Mouse (Mus musculus) layer of hippocampus, adult 9-10 months (tissue): ENCODE measurements around the gene Cdc14a.
A peak's percentile ranks its signal among the peaks of the same experiment; 100 is the strongest.
"Not testable (repeated sequence)": the region's sequence is repeated elsewhere in the genome, so short reads cannot be mapped to it uniquely, and the experiment has no call there.

Source experiments
- DNase-seq: peaks from one replicate; pipeline ENCODE4 v3.0.0; 2022; ENCODE audit warnings: low spot score

Gene Cdc14a

DNA sequence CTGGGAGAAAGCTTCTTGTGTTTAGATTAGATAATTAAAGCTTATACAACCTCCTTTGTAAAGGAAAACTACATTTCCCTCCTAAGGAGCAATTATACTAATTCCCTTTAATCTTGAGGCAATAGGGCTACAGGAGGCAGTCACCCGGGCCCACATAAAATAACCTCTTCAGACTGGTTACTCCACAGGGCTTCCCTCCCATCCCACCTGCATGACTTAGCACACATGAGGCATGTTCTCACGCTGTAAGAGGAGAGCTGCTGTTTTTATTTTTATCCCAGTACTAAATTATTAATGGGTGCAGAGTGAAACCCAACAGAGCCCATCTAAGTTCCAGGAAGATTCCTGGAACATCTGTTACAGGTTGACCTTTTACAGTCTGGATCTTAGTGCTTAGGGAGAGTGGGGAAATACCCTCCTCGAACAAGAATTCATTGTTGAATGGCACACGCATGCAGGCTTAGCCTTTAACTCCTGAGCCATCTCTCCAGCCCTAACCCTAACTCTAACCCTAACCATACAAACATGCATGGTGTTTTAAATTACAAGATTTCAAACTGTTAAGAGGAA, 54.9 kb downstream of the Cdc14a start:
- no peak for DNase-seq

DNA sequence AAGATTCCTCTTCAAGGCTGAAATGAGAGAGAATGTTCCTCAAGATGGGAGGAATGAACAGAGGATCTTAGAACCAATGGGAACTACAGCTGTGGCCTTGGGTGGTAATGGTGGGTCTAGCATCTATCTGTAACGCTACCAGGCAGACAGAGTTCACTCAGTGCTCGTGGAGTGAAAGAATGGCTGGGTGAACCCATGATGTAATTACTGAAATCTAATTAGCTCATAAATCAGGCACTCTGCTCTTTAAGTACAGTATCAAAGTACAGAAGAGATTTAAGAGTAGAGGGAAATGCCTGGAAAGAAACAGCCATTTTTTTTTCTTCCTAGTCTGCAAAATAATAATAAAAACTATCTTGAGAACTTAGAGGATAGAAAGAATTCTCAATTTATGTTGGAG, 57.7 kb downstream of the Cdc14a start:
- no peak for DNase-seq

DNA sequence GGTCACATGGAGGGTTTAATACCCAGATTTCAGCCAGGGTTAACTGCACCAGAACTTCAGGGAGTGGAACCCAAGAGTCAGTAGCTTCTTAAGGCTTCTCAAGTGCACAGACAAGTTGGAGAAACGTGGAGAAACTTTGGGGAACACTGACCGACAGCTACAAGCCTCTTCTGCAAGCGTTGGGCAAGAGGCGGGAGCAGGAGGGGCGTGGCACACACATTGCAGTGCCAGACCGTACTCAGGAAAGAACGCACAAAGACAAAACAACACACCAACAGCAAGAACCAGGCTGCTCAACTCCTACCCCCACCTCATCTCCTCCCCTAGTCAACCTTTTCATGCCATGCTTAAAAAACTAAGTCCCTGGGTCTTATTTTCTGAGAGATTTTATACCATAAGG, 61.9 kb downstream of the Cdc14a start:
- DNase-seq = no peak

DNA sequence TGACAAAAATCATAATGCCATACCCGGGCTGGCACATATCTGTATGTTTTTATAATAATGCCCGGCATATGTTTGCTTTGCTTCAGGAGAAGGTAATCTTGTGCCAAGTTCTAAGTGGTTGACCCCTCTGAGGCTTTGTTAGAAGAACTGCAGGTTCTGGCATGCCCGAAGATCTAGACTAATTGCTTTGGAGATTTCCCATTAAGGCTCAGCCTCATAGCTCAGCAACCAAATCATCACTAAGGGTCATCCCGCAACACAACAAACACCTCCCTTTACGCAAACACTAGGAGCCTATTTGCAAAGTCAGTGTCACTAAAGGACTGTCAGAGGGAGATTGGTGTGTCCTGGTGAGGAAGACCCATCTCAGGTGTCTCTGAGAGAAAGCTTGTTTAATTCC, 62.7 kb downstream of the Cdc14a start:
- no peak for DNase-seq

DNA sequence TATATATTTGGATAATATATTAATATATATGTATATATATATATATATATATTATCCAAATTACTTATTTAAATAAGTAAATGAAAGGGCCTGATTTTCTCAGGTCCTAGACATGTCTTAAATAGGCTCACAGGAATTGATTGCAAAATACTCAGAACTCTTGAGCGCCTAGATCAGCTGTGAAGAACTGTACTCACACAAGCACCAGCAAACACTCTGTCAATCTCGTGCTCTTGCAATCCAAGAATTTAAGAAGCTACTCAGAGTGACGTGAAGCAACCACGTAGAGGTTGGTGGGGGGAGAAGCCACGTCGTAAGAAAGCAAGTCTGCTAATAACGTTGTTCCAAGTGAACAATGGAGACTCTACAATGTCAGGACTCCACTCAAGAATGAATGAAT, 66.0 kb downstream of the Cdc14a start:
- DNase-seq = no peak

DNA sequence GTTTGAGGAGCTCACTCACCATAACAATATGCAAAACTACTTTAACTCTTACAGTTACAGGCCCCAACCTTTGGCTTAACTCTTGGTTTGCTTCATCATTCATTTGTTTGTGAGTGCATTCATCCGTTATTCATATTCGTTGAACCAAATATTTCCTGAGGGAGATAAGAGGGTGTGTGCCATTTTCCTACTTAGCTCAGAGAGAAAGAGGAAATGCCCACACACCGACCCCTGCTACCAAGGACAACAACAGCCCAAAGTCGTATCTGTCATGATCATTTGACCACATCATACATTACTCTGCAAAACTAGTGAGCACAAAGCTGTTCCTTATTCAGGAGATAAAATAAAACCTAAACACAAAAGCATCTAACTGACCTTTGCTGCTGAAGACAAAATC, 66.7 kb downstream of the Cdc14a start:
- no peak for DNase-seq

DNA sequence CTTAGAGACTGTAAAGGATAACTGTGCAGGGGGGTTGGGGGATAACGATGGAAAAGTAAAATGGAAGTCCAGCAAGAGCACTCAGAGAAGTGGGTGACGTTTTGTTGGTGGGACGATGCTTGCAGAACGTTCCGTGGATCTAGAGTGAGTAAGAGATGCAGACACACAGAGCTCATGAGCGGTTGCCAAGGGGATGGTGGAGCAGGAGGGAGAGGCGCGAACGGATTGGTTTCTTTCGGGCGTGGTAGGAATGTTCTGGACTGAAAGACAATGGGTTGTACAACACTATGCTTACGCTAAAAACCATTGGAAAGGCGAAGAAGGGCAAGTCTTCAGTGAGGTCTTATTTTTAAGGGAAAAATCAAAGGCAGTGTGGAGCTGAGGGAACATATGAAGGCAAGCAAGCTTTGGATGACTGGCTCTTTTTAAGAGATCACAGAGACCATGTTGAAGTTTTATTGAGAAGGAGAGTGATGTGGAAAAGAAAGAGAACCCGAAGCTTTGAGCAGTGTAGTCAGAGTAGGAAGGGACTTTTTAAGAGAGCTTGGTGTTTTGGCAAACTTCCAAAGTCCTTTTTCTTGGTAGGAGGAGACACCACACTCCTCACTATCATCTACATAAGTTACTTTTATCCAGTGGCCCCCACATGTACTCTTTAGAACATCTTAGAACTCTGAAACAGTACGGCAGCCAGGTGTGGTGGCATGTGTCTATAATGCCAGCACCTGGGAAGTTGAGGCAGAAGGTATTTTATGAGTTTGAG, 68.6 kb downstream of the Cdc14a start:
- no peak for DNase-seq

DNA sequence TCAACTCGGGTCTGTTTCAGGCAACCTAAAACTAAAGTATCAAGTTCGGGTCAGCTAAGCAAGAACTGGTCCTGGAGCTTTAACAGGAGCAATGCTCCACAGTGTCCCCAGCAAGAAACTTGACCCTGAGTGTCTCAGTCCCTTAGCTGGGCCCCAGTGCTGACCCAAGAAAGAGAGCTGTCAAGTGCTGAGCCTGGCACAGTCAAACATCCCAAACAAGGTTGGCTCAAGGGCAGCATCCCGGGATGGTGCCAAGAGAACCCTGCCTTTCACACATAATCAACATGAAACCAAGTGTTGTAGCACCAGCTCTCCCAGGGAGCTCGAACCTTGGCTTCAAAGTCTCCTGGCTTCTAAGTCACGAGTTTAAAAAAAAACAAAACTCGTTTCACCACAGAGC, 71.3 kb downstream of the Cdc14a start:
- DNase-seq = no peak

DNA sequence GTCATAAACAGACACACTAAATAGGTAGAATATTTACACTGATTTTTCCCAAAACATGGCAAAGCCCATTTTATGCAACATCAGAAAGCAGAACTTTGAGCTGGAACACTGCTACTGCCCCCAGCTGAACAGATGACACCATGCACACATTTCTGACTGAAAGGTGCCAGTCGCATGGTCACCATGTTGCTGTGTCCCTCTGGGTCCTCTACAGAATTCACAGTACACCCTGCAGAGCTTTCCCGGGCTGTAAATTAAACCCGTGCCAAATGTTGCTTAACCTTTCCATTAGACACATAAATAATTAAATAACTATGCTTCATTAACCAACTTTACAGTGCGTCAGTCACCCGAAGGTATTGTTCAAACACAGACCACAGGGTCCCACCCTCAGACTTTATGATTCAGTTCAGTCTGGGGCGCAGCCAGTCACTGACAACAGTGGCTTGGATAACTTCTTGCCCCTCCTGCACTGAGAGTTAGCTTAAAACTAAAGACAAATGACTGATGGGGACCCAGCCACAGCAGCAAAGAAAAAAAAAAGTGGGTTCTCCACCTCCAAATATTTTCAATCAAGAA, 73.4 kb downstream of the Cdc14a start:
- no peak for DNase-seq

DNA sequence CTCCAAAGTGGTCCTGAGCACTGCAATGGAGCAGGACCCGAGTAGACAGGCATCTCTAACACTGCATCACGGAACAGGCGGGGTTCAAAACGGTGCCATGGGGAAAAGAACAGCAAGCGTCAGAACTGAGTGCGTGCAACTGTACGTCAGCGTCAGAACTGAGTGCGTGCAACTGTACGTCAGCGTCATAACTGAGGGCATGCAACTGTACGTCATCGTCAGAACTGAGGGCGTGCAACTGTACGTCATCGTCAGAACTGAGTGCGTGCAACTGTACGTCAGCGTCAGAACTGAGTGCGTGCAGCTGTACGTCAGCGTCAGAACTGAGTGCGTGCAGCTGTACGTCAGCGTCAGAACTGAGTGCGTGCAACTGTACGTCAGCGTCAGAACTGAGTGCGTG, 76.3 kb downstream of the Cdc14a start:
- not testable (repeated sequence) for DNase-seq

DNA sequence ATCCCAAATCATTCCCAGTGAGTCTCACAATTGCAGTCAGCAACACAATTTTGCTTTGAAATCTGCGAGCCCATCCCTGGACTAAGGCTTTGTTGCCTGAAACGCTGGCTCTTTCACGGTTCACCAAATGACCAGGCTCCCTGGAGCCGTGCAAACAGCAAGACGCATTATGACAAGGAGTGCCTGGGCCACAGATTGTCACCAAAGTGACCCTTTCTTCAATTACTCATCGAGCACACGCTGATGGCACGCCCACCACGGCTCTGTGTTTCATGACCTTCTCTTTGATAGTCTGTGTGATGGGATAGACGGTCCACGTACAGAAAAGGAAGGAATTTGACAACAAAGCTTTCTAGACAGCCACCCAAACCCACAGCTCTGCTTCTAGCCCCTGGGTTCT, 78.6 kb downstream of the Cdc14a start:
- DNase-seq = no peak

DNA sequence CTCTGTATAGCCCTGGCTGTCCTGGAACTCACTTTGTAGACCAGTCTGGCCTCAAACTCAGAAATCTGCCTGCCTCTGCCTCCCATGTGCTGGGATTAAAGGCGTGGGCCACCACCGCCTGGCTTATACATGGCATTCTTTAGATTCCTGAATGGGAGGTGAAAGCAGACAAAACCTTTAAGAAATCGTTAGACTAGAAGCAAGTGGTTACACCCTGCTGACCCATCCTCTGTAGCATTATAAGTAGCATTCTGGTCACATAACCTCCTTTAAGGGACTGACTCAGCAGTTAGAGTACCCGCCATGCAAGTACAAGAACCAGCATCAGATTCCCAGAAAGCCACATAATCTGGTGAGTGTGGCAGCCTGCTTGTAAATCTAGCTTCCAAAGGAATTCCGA, 81.6 kb downstream of the Cdc14a start:
- DNase-seq = no peak

DNA sequence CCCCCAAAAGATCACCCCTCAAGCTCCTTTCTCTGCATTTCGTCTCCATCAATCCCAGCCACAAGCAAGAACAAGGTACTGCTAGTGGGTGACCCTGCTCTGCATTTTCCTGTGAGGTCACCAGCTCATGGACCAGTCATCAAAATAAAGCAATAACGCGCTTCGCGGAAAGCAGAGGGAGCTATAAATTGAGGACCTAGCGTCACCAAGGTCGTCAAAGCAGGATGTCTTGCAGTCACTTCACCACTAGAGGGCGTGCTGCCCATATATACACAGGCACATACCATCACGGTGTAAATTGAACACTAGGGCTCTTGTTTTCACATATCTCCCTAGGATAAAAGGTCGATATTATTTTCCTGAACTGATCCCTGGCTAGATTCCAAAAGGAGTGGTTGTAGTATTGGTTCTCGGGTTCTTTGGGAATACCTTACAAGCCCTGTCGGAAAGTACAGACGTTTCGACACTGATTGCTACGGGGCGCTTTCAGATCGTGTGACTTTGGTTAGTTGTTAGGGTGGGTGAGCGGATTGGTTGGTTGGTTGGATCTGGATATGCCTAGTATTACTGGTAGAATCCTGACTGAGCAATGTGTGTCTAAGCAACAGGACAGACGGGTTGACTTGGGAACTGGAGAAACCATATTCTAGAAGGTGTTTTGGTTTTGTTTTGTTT, 82.7 kb downstream of the Cdc14a start:
- peak; percentile 67 for DNase-seq

DNA sequence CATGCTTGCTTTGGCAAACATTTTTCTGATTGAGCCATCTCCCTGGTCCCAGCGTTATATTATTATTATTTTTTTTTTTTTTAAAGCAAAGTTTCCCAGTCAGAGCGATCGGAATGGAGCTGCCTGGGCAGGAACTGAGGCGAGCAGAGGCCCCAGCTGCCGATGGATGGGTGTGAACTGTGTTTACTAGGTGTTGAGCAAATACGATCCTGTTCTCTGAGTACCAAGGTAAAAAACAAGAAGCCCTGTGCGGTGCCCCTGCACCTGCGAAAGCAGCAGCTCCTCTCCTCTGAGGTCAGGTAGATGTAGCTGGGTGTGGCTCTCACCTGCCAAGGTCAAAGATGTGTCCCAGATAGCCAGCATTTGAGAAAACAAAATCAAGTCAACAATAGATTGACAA, 83.6 kb downstream of the Cdc14a start:
- no peak for DNase-seq

DNA sequence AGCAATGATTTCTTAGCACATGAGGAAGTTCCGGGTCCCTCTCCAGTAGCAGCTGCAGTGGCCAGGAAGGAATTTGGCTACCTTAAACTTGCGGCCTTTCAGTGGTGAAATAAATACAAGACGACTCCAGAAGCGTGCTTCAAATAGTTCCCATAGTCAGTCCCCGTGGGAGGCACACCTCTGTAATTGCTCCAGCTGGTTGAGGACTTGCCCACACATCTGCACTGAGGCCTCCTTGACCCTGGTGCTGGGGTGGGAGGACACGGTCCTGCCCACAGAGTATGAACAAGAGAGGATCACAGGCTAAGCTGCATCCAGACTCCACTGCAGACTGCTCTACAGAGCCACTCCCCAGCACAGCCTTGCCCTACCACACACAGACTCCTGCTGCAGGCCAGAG, 85.2 kb downstream of the Cdc14a start:
- no peak for DNase-seq

DNA sequence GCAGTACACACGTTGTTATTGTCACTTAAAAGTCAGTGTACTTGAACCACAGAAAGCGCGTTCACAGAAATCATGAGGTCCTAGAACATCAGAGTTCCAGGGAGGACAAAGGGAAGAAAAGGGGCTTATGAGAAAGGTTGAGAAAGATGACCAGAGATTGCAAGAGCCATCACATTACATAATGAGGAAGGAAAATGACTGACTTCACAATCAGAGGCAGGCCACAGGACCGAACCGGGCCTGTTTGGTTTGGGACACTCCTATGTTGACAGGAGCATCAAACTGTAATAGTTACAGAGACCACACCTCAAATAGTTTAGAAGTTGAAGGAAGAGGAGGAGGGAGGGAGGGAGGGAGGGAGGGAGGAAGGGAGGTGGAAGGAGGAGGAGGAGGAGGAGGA, 86.0 kb downstream of the Cdc14a start:
- DNase-seq = no peak

DNA sequence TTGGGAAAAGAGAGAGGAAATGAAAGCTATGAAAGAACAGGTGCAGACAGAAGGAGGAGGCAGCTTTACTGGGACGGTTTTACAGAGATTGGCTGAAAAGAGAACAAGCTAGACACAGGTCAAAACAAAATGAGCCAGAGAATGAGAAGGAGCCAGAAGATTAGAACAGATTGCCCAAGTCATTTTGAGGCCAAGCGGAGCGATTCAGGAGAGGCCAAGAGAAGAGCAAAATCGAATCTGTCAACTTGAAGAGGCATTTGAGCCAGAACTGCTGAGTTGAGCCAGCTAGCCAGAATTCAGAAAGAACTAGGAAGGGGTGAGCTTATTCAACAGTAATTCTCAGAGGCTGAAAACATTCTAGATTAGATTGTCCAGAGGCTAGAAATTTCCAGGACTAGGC, 88.8 kb downstream of the Cdc14a start:
- DNase-seq = no peak

DNA sequence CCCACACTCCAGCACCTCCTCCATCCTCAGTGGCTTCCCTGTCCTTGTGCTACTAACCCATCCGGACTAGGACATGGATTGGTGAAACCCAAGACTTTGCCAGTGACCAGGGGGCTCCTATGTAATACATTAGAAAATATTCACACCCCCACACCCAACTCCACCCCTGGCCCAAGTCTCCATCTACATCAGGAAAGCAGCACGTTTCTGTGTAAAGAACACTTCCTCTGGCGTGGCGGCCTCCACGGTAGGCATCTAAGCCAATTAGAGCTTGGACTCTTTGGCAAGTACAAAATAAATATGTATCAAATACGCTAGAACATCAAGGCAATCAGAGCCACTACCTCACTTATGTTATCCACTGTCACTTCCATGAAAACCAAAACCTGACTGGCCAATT, 90.1 kb downstream of the Cdc14a start:
- no peak for DNase-seq

DNA sequence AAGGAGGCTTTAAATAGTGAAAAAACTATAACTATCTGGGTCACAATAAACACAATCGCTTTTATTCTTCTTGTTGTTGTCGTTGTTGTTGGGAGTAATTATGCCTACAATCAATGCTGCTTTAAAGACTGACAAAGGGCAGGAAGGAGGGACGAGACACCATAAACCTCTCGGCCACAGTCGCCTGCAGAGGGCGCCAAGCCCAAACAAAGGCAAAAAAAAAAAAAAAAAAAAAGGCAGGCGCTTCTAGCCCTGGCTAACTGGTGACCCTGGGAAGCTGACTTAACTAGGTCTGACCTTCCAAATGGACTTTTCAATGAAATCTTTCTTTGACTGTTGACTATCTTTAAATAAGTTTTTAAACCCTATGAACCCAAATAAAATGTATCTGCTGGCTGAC, 90.6 kb downstream of the Cdc14a start:
- no peak for DNase-seq

DNA sequence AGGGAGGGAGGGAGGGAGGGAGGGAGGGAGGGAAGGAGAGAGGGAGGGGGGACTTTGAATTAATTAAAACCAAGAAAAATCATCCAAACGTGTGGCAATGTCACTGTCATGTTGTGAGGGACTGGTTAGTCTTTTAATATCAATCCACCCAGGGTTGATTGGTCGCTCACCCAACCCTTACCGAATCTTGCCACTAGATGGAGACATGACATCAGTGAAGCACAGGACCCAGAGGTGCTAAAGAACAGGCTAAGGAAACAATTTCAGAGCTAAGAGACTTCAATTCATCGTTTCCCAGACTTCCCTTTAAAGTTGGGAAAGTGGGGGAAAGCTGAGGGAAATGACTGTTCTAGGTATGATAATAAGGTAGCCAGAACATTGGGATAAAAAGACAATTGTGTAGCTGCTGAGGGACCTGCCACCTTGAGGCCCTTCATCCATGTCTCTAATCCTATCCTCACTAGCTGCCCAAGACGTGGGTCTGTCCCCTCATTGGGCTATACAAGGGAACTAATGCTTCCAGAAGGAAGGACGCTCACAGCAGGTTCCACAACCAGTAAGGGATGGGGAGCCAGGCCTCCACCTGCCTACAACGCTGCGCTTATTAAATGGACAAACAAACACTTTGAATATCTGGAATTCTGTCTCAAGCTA, 91.9 kb downstream of the Cdc14a start:
- peak; percentile 64 for DNase-seq

DNA sequence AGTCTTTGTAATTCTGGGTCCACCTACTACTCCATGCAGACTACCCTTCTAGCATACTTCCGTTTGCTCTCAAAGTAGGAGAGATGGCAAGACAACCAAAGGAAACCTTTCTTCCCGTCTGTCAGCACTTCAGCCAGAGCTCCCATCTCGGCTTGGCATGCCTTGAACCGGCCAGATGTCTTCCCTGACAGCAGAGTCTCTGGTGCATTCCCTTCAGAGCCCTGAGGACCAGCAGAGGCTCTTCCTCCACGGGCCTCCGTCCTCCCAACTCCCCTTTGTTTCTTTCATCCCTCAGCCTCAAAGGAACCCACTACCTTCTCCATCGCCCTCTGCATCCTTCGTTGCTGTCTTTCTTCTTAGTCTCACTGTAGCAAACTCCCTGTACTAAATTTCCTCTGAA, 93.9 kb downstream of the Cdc14a start:
- no peak for DNase-seq

DNA sequence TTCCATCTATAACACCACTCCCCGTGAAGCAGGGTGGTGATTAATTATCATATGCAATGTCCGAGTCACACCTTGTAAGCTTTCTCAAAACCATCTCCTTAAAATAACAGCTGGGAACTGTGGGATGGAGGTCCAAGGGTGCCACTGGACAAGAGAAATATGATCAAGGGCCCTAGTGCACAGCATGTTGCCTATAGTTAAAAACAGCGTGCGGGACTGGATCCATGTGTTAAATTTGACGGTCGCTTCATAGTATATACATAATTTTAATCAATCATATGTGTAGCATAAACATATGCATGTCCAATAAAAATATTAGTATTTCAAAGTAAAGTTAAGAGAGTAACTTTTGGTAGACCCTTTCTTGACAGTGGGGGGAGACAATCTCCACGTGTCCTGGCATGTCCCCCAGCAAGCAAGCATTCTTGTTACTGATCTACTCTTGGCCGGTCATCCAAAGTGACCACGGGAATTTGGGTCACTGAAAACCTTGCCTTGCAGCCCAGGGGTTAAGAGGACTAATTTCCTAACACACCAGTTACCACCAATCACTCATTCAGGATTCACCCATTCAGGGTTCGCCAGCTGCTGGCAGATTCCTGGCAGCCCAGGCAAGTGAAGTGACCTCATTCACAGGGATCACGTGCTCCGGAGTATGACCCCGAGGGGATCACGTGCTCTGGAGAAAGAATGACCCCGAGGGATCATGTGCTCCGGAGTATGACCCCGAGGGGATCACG, 94.6 kb downstream of the Cdc14a start:
- no peak for DNase-seq
